Mouse (Mus musculus) heart, postnatal 0 days (tissue): ENCODE data around the gene Atf1.
A peak's percentile ranks its signal among the peaks of the same experiment; 100 is the strongest.

Experiments used
- CTCF ChIP-seq: IDR thresholded peaks from 2 replicates; pipeline ENCODE4 v1.5.1; 2016; ENCODE audit warnings: antibody characterized with exemption, control low read depth, low read depth
- EP300 ChIP-seq: IDR thresholded peaks from 2 replicates; pipeline ENCODE4 v1.6.1; 2016; ENCODE audit warnings: antibody characterized with exemption, low read depth

- no peak for TF ChIP-seq EP300
- TF ChIP-seq CTCF = peak; percentile 15; the same call in 1 of the 2 replicates
These were observed 3.0 kb downstream of the Atf1 start for GRCm38 (mm10) chr15:100230655-100231054.
